Mouse (Mus musculus): ENCODE measurements around the gene Gpr34.

Gene Gpr34

DNA sequence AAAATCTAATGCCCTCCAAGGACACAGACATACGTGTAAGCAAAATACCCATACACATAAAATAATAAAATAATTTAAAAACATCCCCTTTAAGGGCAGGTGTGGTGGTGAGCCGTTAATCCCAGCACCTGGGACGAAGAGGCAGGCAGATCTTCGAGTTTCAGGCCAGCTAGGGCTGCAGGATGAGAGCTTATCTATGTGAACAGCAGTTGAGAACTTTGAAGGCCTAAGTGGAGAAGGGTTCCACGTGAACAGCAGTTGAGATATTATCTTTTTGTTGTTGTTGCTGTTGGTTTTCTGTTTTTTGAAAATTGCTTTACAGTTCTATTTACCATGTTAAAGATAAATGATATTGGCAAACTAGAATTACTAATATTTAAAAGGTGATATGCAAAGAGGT is 37.0 kb downstream of the Gpr34 start:
- DNase-seq (ENCODE audit: extremely low read depth, low read depth, low spot score) = no peak

DNA sequence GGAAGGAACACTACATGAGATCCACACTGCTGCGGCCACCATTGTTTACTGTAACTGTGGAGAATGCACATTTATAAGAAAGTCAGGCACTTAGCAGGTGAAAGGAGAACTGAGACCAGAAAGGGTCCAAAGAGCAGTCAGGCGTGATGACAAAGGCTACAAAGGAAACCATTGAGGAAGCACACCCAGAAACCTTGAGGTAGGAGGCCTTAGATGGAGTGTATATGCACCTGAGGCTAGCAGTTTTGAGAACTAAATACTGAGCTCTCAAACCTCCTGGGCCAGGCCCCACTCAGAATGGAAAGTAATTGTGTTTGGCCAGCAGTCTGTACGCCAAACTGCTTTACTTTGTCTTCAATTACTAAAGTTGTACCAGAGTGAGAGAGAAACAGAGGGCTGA is 38.5 kb downstream of the Gpr34 start:
- DNase-seq (ENCODE audit: extremely low read depth, low read depth, low spot score) = no peak

DNA sequence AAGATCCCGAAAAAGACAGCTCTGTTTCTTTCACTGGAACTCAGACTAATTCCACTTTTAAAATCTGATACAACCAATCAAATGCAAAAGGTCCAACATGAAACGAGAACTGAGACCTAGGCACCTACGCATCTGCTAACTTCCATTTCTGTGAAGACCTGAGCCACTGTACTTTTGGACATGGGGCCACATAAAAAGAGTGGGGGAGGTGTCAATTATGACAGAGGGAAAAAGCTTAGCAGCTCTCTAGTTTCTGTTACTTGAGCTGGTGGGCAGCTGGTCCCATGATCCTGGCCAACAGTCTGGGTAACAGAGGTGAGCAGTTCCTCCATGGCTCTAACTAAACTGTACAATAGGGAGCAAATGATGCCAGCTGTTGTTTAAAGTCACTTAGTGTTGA is 41.1 kb downstream of the Gpr34 start:
- no peak for DNase-seq (ENCODE audit: extremely low read depth, low read depth, low spot score)

DNA sequence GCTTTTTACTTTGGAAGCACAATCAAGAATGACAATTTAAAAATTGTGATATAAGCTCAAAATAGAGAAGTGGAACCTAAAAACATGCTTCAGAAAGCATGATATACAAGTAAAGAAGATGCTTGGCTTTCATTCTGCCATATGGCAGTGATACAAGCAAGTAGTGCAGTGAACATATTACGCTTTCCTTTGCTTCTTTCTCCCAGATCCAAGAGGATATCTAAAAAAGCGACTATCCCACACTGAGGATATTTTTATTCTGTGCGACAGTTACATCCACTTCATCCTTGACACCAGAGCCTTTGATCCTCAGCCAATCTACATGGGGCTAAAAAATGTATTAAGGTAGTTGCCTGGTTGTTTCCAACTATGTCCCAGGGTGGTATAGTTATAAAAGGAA is 49.9 kb downstream of the Gpr34 start:
- no peak for DNase-seq (ENCODE audit: extremely low read depth, low read depth, low spot score)

DNA sequence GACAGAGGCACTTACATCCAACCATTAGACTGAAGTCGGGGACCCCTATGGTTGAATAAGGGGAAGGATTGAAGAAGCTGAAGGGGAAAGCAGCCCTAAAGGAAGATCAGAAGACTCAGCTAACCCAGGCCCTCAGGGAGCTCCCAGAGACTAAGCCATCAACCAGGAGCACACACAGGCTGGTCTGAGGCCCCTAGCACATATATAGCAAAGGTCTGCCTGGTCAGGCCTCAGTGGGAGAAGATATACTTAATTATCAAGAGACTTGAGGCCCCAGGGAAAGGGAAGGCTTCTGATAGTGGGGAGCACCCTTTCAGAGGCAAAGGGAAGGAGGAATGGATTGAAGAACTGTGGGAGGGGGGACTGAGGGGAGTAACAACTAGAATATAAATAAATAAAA is 54.7 kb downstream of the Gpr34 start:
- no peak for DNase-seq (ENCODE audit: extremely low read depth, low read depth, low spot score)

DNA sequence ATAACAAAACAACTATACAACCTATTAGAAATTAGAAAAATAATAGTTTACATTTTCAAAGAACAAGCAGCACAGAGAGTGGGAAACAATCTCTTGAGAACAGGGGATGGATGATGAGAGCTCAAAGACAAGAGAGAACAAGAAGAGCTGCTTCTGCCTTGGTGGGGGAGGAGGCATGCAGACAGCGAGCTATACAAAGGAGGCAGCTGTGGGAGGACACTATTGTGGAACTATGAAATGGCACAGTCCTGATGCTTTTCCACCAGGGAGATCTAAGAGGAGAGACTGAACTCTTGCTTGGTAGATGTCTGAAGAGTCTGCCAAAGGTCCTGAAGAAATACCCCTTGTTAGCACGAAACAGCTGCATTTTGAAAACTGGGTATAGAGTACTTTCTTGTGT is 56.5 kb downstream of the Gpr34 start:
- no peak for DNase-seq (ENCODE audit: extremely low read depth, low read depth, low spot score)

Data from fat pad, adult 2 months (tissue).